Mouse (Mus musculus) heart, postnatal 0 days (tissue): ENCODE data around the gene Plcb4.

Experiments used
- CTCF ChIP-seq: IDR thresholded peaks from 2 replicates; pipeline ENCODE4 v1.5.1; 2016; ENCODE audit warnings: antibody characterized with exemption, control low read depth, low read depth
- EP300 ChIP-seq: IDR thresholded peaks from 2 replicates; pipeline ENCODE4 v1.6.1; 2016; ENCODE audit warnings: antibody characterized with exemption, low read depth

DNA sequence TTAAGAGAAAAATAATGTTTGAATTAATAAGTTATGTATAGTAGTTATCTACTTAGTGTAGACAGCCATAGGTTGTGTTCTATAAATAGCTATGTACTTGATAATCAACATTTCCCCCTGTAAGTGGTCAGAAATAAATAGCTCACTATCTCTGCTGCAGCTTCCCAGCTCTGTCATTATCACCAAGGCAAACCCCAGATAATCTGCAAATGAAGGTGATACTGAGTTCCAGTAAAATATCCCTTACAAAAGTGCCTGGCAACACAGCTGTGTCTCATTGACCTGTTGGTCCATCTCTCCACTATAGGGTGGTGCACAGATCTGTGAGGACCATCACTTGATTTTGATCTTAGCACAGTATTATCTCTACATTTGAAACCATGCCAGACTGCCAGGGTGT lies 179.3 kb downstream of the Plcb4 start:
- TF ChIP-seq CTCF (no peak), EP300 (no peak)
